Mouse (Mus musculus): Measurements from ENCODE around the gene Trabd2b. TPM values are rescaled to one million over a fixed set of nuclear protein-coding genes. Genes with fewer than 3 reads are reported as not detected.

Gene Trabd2b
- polyA plus RNA-seq, 1 experiment, result not detected

DNA sequence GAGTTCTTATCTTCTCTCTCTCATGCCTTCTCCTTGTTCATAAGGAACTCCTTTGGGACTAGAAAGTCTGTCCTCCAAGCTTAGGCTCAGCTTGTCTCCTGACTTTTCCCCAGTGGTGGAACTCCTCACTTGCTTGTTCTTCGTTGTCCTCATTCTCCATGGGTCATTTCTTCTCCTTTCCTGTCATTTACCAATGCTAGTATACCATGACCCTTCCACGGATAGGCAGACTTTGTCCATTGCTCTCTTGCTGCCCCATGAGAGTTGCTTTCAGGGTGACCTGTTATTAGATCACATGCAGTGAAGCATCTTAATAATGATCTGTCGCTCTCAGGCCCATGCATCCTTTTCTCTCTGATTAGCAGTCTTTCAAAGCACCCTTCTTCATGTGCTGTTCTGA is 46.6 kb downstream of the Trabd2b start:
- 85% methylated on average over 3 of the region's 3 CpGs for WGBS
- no peak for TF ChIP-seq POLR2A (IDR thresholded peaks at IDR 0.05; ENCODE audit: insufficient read depth, low read depth, low read length)
- no peak for TF ChIP-seq CTCF (IDR thresholded peaks at IDR 0.05; ENCODE audit: insufficient read depth, low read depth, low read length)

GRCm38 (mm10) chr4:114454016-114454415 is 47.5 kb downstream of the Trabd2b start:
- Histone ChIP-seq H3K4me3 (ENCODE audit: insufficient read depth, low read depth, low read length) (no peak overlapping the region), H3K4me1 (ENCODE audit: control insufficient read depth, insufficient read depth, low read length) (no peaks in the 10 kb centered on the region), H3K27ac (ENCODE audit: insufficient read depth, low read depth, low read length) (no peak overlapping the region)
- TF ChIP-seq POLR2A (IDR thresholded peaks at IDR 0.05; ENCODE audit: insufficient read depth, low read depth, low read length) (no peak), CTCF (IDR thresholded peaks at IDR 0.05; ENCODE audit: insufficient read depth, low read depth, low read length) (no peak)
- 81% methylated on average over 4 of the region's 4 CpGs for WGBS

More for the DNA sequence above, 46.6 kb downstream of the Trabd2b start:
- no peak overlapping the region for H3K27ac ChIP-seq (ENCODE audit: insufficient read depth, low read depth, low read length)
- H3K4me1 ChIP-seq (ENCODE audit: control insufficient read depth, insufficient read depth, low read length), result no peaks in the 10 kb centered on the region
- no peak overlapping the region for H3K4me3 ChIP-seq (ENCODE audit: insufficient read depth, low read depth, low read length)

DNA sequence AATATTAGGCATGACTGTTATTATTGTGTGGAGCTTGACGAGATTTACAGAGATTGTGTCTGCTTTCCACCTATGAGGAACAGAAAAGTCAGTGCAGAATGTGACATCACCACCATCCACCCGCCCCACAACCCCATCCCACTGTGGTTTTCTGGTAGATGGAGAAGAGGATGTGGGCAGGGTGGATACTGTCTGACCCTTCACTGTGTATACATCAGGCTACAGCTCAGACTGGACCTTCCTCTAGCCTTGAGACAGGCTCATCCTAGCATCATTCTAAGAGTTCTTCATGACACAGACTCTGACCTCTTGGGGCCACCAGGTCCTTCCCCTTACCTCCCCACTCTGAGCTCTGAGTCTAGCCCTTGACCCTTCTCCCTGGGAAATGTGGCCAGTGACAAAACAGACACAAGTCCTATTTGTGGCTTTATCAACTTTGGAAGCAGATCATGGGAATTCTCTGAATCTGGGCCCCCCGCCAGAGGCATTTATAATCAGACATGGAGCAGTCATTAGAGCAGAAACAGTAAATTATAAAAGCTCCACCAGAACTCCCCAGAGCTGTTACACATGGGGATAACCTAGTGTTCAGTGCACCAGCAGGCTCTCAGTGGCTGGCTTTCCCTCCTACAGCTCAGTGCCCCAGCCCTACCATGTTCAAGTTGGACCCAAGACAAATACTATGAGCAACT is 48.1 kb downstream of the Trabd2b start:
- Histone ChIP-seq H3K4me1 (ENCODE audit: control insufficient read depth, insufficient read depth, low read length) (no peaks in the 10 kb centered on the region), H3K27ac (ENCODE audit: insufficient read depth, low read depth, low read length) (no peak overlapping the region), H3K4me3 (ENCODE audit: insufficient read depth, low read depth, low read length) (no peak overlapping the region)
- 82% methylated on average over 3 of the region's 3 CpGs for WGBS
- no peak for TF ChIP-seq POLR2A (IDR thresholded peaks at IDR 0.05; ENCODE audit: insufficient read depth, low read depth, low read length)
- TF ChIP-seq CTCF (IDR thresholded peaks at IDR 0.05; ENCODE audit: insufficient read depth, low read depth, low read length), result no peak

GRCm38 (mm10) chr4:114457111-114457510 is 50.6 kb downstream of the Trabd2b start:
- 81% methylated on average over 2 of the region's 2 CpGs for WGBS
- Histone ChIP-seq H3K27ac (ENCODE audit: insufficient read depth, low read depth, low read length) (no peak overlapping the region), H3K4me3 (ENCODE audit: insufficient read depth, low read depth, low read length) (no peak overlapping the region), H3K4me1 (ENCODE audit: control insufficient read depth, insufficient read depth, low read length) (no peaks in the 10 kb centered on the region)
- no peak for TF ChIP-seq CTCF (IDR thresholded peaks at IDR 0.05; ENCODE audit: insufficient read depth, low read depth, low read length)
- no peak for TF ChIP-seq POLR2A (IDR thresholded peaks at IDR 0.05; ENCODE audit: insufficient read depth, low read depth, low read length)

DNA sequence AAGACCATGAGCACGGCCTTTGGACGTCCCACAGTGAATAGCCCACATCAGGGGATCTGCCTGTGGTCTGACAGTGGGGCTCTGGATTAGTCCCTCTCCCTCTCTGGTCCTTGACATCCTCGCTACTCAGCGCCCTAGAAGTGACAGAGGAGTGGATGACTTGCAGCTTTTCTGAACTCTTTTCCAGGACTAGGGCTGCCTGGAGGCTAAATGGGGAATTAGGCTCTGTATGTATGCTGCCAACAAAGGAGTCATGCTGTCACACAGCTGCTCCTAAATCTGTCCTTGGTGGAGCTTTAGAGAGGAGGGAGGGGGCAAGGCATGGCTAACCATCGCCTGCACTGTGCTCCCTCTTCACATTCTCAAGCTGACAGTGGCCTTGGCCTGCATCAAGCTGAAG is 53.1 kb downstream of the Trabd2b start:
- WGBS, result 55% methylated on average over 5 of the region's 5 CpGs
- H3K27ac ChIP-seq (ENCODE audit: insufficient read depth, low read depth, low read length), result no peak overlapping the region
- no peaks in the 10 kb centered on the region for H3K4me1 ChIP-seq (ENCODE audit: control insufficient read depth, insufficient read depth, low read length)
- H3K4me3 ChIP-seq (ENCODE audit: insufficient read depth, low read depth, low read length), result no peak overlapping the region
- TF ChIP-seq POLR2A (IDR thresholded peaks at IDR 0.05; ENCODE audit: insufficient read depth, low read depth, low read length), result no peak
- no peak for TF ChIP-seq CTCF (IDR thresholded peaks at IDR 0.05; ENCODE audit: insufficient read depth, low read depth, low read length)

GRCm38 (mm10) chr4:114460401-114460800 is 53.9 kb downstream of the Trabd2b start:
- H3K27ac ChIP-seq (ENCODE audit: insufficient read depth, low read depth, low read length), result no peak overlapping the region
- TF ChIP-seq POLR2A (IDR thresholded peaks at IDR 0.05; ENCODE audit: insufficient read depth, low read depth, low read length) (no peak), CTCF (IDR thresholded peaks at IDR 0.05; ENCODE audit: insufficient read depth, low read depth, low read length) (no peak)
- H3K4me3 ChIP-seq (ENCODE audit: insufficient read depth, low read depth, low read length), result no peak overlapping the region
- 81% methylated on average over 5 of the region's 5 CpGs for WGBS
- H3K4me1 ChIP-seq (ENCODE audit: control insufficient read depth, insufficient read depth, low read length), result no peaks in the 10 kb centered on the region

DNA sequence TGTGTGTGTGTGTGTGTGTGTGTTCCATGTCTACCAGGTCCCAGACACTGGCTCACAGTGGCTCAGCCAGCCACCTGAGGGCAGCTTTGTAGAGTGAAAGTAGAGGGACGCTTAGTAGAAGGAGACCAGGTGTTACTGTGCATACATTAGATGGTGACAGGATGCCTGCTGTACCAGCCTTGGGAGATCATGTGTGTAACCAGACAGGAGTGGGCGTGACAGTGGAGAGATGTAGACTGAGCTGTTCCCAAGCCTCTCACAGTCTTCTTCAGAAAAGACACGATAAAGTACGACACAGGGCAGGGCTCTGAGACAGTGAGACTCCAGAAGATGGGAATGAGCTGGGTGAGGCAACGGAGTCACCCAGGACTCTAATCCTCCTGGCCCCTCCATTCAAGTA is 54.6 kb downstream of the Trabd2b start:
- Histone ChIP-seq H3K4me3 (ENCODE audit: insufficient read depth, low read depth, low read length) (no peak overlapping the region), H3K27ac (ENCODE audit: insufficient read depth, low read depth, low read length) (no peak overlapping the region), H3K4me1 (ENCODE audit: control insufficient read depth, insufficient read depth, low read length) (no peaks in the 10 kb centered on the region)
- 79% methylated on average over 5 of the region's 5 CpGs for WGBS
- TF ChIP-seq CTCF (IDR thresholded peaks at IDR 0.05; ENCODE audit: insufficient read depth, low read depth, low read length) (no peak), POLR2A (IDR thresholded peaks at IDR 0.05; ENCODE audit: insufficient read depth, low read depth, low read length) (no peak)

- WGBS, result 55% methylated on average over 2 of the region's 2 CpGs
- Histone ChIP-seq H3K27ac (ENCODE audit: insufficient read depth, low read depth, low read length) (no peak overlapping the region), H3K4me3 (ENCODE audit: insufficient read depth, low read depth, low read length) (no peak overlapping the region), H3K4me1 (ENCODE audit: control insufficient read depth, insufficient read depth, low read length) (peaks cover 7% of the 10 kb centered on the region; the same call in 1 of the 2 replicates)
- TF ChIP-seq POLR2A (IDR thresholded peaks at IDR 0.05; ENCODE audit: insufficient read depth, low read depth, low read length) (no peak), CTCF (IDR thresholded peaks at IDR 0.05; ENCODE audit: insufficient read depth, low read depth, low read length) (no peak)
Observed at GRCm38 (mm10) chr4:114465641-114466040, 59.1 kb downstream of the Trabd2b start.

- 40% methylated on average over 6 of the region's 6 CpGs for WGBS
- Histone ChIP-seq H3K27ac (ENCODE audit: insufficient read depth, low read depth, low read length) (no peak overlapping the region), H3K4me3 (ENCODE audit: insufficient read depth, low read depth, low read length) (no peak overlapping the region), H3K4me1 (ENCODE audit: control insufficient read depth, insufficient read depth, low read length) (peaks cover 7% of the 10 kb centered on the region; the same call in 1 of the 2 replicates)
- TF ChIP-seq CTCF (IDR thresholded peaks at IDR 0.05; ENCODE audit: insufficient read depth, low read depth, low read length) (no peak), POLR2A (IDR thresholded peaks at IDR 0.05; ENCODE audit: insufficient read depth, low read depth, low read length) (no peak)
Observed at GRCm38 (mm10) chr4:114467371-114468094, 61.0 kb downstream of the Trabd2b start.
